Mouse (Mus musculus) spleen, adult 2 months (tissue): Measurements from ENCODE around the gene Als2.

Source experiments
- CTCF ChIP-seq: fragments of 200-500 bp; IDR thresholded peaks from 2 replicates; pipeline ENCODE4 v1.5.1; 2011; ENCODE audit warnings: mild to moderate bottlenecking, inconsistent platforms; ENCODE audit not compliant: insufficient read depth, insufficient read length, insufficient replicate concordance; ENCODE audit errors: extremely low read depth
- POLR2A ChIP-seq: fragments of 200-500 bp; IDR thresholded peaks from 2 replicates; pipeline ENCODE4 v1.6.1; 2011; ENCODE audit warnings: low read depth, low read length, inconsistent platforms

DNA sequence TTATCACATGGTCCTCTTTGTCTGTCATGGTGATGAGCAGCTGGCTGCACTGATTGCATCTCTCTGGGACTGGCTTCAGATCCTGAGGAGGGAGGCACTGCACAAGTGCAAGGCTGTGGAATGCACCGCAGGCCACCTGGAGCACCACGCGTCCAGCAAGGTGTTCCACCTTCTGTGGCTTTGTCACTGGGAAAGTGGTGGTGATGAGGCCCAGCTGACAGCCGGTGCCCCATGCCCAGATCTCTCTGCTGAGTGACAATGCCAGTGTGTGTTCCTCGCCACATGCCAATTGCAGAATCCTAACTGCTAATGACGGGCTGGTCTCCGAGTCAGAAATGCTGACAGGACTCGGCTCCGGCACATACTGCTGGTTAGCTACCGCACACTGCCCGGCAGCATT is 21.6 kb downstream of the Als2 start:
- no peak for TF ChIP-seq CTCF
- TF ChIP-seq POLR2A: no peak
